Comparison of ENCODE assay signal across 8 mouse cellular contexts in the genomic region with DNA sequence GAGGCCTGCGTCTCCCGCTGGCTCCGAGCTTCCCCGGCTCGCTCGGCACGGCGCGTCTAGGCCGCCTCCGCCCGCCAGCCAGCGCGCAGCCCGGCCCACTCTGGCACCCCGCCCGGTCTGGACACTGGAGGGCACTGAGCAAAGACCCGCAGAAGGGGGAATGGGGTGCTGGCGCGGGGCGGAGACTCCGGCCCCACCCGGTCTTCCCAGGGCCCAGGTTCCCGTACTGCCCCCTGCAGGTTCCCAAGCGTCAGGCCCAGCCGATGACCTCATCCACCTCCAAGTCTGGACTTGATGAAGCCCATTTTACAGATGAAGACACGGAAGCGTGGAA. TPM values are rescaled to one million over a fixed set of nuclear protein-coding genes. Genes with fewer than 3 reads are reported as not detected.
DNase-seq lines count a peak whose midpoint lies in the region; ATAC-seq and TF ChIP-seq lines count a peak whose summit lies in the region.

No protein-coding gene starts in this region.

- no peak overlapping the region for H3K27ac ChIP-seq in bone marrow macrophage, adult 2 months (ENCODE audit: insufficient read depth, low read depth, low read length)
- peak overlapping the region; percentile 36; the same call in 1 of the 2 replicates for H3K27ac ChIP-seq in embryonic fibroblast, embryonic 13.5 days (ENCODE audit: insufficient read depth, low read length)
- H3K27ac ChIP-seq in heart, embryonic 10.5 days = peak overlapping the region; percentile 94
- H3K27ac ChIP-seq in kidney, embryonic 15.5 days = peak overlapping the region; percentile 82
- peak overlapping the region; percentile 94 for H3K27ac ChIP-seq in limb, embryonic 15.5 days

- peaks cover 16% of the 10 kb centered on the region for H3K4me1 ChIP-seq in bone marrow macrophage, adult 2 months (ENCODE audit: control insufficient read depth, insufficient read depth, low read length)
- H3K4me1 ChIP-seq in embryonic fibroblast, embryonic 13.5 days (ENCODE audit: control insufficient read depth, insufficient read depth, low read length) = peaks cover 5% of the 10 kb centered on the region; the same call in 1 of the 2 replicates
- H3K4me1 ChIP-seq in heart, embryonic 10.5 days = peaks cover 18% of the 10 kb centered on the region
- H3K4me1 ChIP-seq in kidney, embryonic 15.5 days = peaks cover 15% of the 10 kb centered on the region
- H3K4me1 ChIP-seq in limb, embryonic 15.5 days = peaks cover 20% of the 10 kb centered on the region

- DNase-seq in A20 (ENCODE audit: low read depth, low spot score) = peak; percentile 82
- peak; percentile 92 for DNase-seq in heart, embryonic 10.5 days (ENCODE audit: low spot score)
- DNase-seq in monocyte, adult 2 months (ENCODE audit: low read depth in 1 of 2, low spot score in 2 of 2) = peak; percentile 71 to 82
- peak; percentile 78 to 81 for DNase-seq in spleen, postnatal 36 days (ENCODE audit: low spot score in 2 of 2)

- no peaks in the 10 kb centered on the region for H3K36me3 ChIP-seq in heart, embryonic 10.5 days
- no peaks in the 10 kb centered on the region for H3K36me3 ChIP-seq in kidney, embryonic 15.5 days
- peaks cover 17% of the 10 kb centered on the region for H3K36me3 ChIP-seq in limb, embryonic 15.5 days

- H3K4me2 ChIP-seq in kidney, embryonic 15.5 days = peak overlapping the region; percentile 89
- peak overlapping the region; percentile 84 for H3K4me2 ChIP-seq in limb, embryonic 15.5 days

- 4% methylated on average over 28 of the region's 28 CpGs for WGBS in heart, embryonic 10.5 days
- 5% methylated on average over 28 of the region's 28 CpGs for WGBS in kidney, embryonic 15.5 days
- 4% methylated on average over 28 of the region's 28 CpGs for WGBS in limb, embryonic 15.5 days

- TF ChIP-seq CTCF in bone marrow macrophage, adult 2 months (IDR thresholded peaks at IDR 0.05; ENCODE audit: low read depth, low read length) = peak; percentile 15; the same call in 1 of the 2 replicates
- TF ChIP-seq CTCF in embryonic fibroblast, embryonic 13.5 days (IDR thresholded peaks at IDR 0.05; ENCODE audit: borderline replicate concordance, insufficient read depth, low read length) = peak; percentile 53; the same call in 1 of the 2 replicates

- peak; percentile 86 for ATAC-seq in kidney, embryonic 15.5 days (replicated peaks; ENCODE audit: low FRiP score)
- ATAC-seq in limb, embryonic 15.5 days (ENCODE audit: insufficient number of reproducible peaks, low FRiP score, low TSS enrichment, low read depth) = peak; percentile 81

- H3K4me3 ChIP-seq in bone marrow macrophage, adult 2 months (ENCODE audit: insufficient read depth, low read length) = peak overlapping the region; percentile 54
- peak overlapping the region; percentile 31 for H3K4me3 ChIP-seq in embryonic fibroblast, embryonic 13.5 days (ENCODE audit: insufficient read depth, low read length)
- peak overlapping the region; percentile 72 for H3K4me3 ChIP-seq in heart, embryonic 10.5 days
- peak overlapping the region; percentile 56 for H3K4me3 ChIP-seq in kidney, embryonic 15.5 days (replicated peaks)
- H3K4me3 ChIP-seq in limb, embryonic 15.5 days = peak overlapping the region; percentile 57

- peaks cover 11% of the 10 kb centered on the region; the same call in 1 of the 2 replicates for H3K27me3 ChIP-seq in heart, embryonic 10.5 days (ENCODE audit: insufficient read depth, poor library complexity, severe bottlenecking)
- no peaks in the 10 kb centered on the region for H3K27me3 ChIP-seq in kidney, embryonic 15.5 days
- no peaks in the 10 kb centered on the region for H3K27me3 ChIP-seq in limb, embryonic 15.5 days

- H3K9ac ChIP-seq in kidney, embryonic 15.5 days = peak overlapping the region; percentile 85
- H3K9ac ChIP-seq in limb, embryonic 15.5 days = peak overlapping the region; percentile 90

- no peak for TF ChIP-seq POLR2A in bone marrow macrophage, adult 2 months (IDR thresholded peaks at IDR 0.05; ENCODE audit: borderline replicate concordance, low read depth, low read length)
- 0 out of 2 replicates have a peak, but pooled peaks have one; percentile 72 for TF ChIP-seq POLR2A in embryonic fibroblast, embryonic 13.5 days (IDR thresholded peaks at IDR 0.05; ENCODE audit: low read depth, low read length)

- H3K9me3 ChIP-seq in heart, embryonic 10.5 days = no peaks in the 10 kb centered on the region
- no peaks in the 10 kb centered on the region for H3K9me3 ChIP-seq in kidney, embryonic 15.5 days (replicated peaks)
- no peaks in the 10 kb centered on the region for H3K9me3 ChIP-seq in limb, embryonic 15.5 days

RNA-seq across cellular contexts. Expression of gene Nlrx1, which starts 0.4 kb away (rescaled TPM):
- polyA plus RNA-seq in bone marrow macrophage, adult 2 months (2012; ENCODE audit: insufficient read depth, insufficient read length, missing spikeins) = 6.6 and 7.1 TPM in 2 replicates
- 5.9 and 6.6 TPM in 2 replicates for polyA plus RNA-seq in embryonic fibroblast, embryonic 13.5 days (2011; ENCODE audit: insufficient read length, low read depth, missing spikeins)
- 3.1 and 4.7 TPM in 2 replicates for polyA plus RNA-seq in heart, embryonic 10.5 days (2016; fragmentation: Nextera tagmentation; extraction: Ambion mirVana)
- polyA plus RNA-seq in kidney, embryonic 15.5 days (2015; fragmentation: Nextera tagmentation; extraction: Ambion mirVana) = 6.5 and 7.9 TPM in 2 replicates
- 12.5 and 12.7 TPM in 2 replicates for polyA plus RNA-seq in limb, embryonic 15.5 days (2015; fragmentation: Nextera tagmentation; extraction: Ambion mirVana)

RNA-seq across cellular contexts. Expression of gene Pdzd3, which starts 16.7 kb away (rescaled TPM):
- not detected in 2 replicates for polyA plus RNA-seq in bone marrow macrophage, adult 2 months (2012; ENCODE audit: insufficient read depth, insufficient read length, missing spikeins)
- not detected in 2 replicates for polyA plus RNA-seq in embryonic fibroblast, embryonic 13.5 days (2011; ENCODE audit: insufficient read length, low read depth, missing spikeins)
- not detected in 2 replicates for polyA plus RNA-seq in heart, embryonic 10.5 days (2016; fragmentation: Nextera tagmentation; extraction: Ambion mirVana)
- 7.8 and 8.5 TPM in 2 replicates for polyA plus RNA-seq in kidney, embryonic 15.5 days (2015; fragmentation: Nextera tagmentation; extraction: Ambion mirVana)
- polyA plus RNA-seq in limb, embryonic 15.5 days (2015; fragmentation: Nextera tagmentation; extraction: Ambion mirVana) = 0.26 TPM in 1 of 2 replicates, not detected in the other

RNA-seq across cellular contexts. Expression of gene Abcg4, which starts 20.4 kb away (rescaled TPM):
- not detected in 2 replicates for polyA plus RNA-seq in bone marrow macrophage, adult 2 months (2012; ENCODE audit: insufficient read depth, insufficient read length, missing spikeins)
- 1.0 and 1.6 TPM in 2 replicates for polyA plus RNA-seq in embryonic fibroblast, embryonic 13.5 days (2011; ENCODE audit: insufficient read length, low read depth, missing spikeins)
- 3.4 and 3.9 TPM in 2 replicates for polyA plus RNA-seq in heart, embryonic 10.5 days (2016; fragmentation: Nextera tagmentation; extraction: Ambion mirVana)
- polyA plus RNA-seq in kidney, embryonic 15.5 days (2015; fragmentation: Nextera tagmentation; extraction: Ambion mirVana) = 2.5 and 3.4 TPM in 2 replicates
- 6.2 and 6.4 TPM in 2 replicates for polyA plus RNA-seq in limb, embryonic 15.5 days (2015; fragmentation: Nextera tagmentation; extraction: Ambion mirVana)

RNA-seq across cellular contexts. Expression of gene Ccdc153, which starts 27.5 kb away (rescaled TPM):
- not detected in 2 replicates for polyA plus RNA-seq in bone marrow macrophage, adult 2 months (2012; ENCODE audit: insufficient read depth, insufficient read length, missing spikeins)
- not detected in 2 replicates for polyA plus RNA-seq in embryonic fibroblast, embryonic 13.5 days (2011; ENCODE audit: insufficient read length, low read depth, missing spikeins)
- not detected in 2 replicates for polyA plus RNA-seq in heart, embryonic 10.5 days (2016; fragmentation: Nextera tagmentation; extraction: Ambion mirVana)
- not detected in 2 replicates for polyA plus RNA-seq in kidney, embryonic 15.5 days (2015; fragmentation: Nextera tagmentation; extraction: Ambion mirVana)
- not detected in 2 replicates for polyA plus RNA-seq in limb, embryonic 15.5 days (2015; fragmentation: Nextera tagmentation; extraction: Ambion mirVana)

RNA-seq across cellular contexts. Expression of gene Cbl, which starts 34.1 kb away (rescaled TPM):
- polyA plus RNA-seq in bone marrow macrophage, adult 2 months (2012; ENCODE audit: insufficient read depth, insufficient read length, missing spikeins) = 143 and 171 TPM in 2 replicates
- polyA plus RNA-seq in embryonic fibroblast, embryonic 13.5 days (2011; ENCODE audit: insufficient read length, low read depth, missing spikeins) = 44.1 and 47.7 TPM in 2 replicates
- polyA plus RNA-seq in heart, embryonic 10.5 days (2016; fragmentation: Nextera tagmentation; extraction: Ambion mirVana) = 16.2 and 16.3 TPM in 2 replicates
- polyA plus RNA-seq in kidney, embryonic 15.5 days (2015; fragmentation: Nextera tagmentation; extraction: Ambion mirVana) = 18.6 and 22.9 TPM in 2 replicates
- polyA plus RNA-seq in limb, embryonic 15.5 days (2015; fragmentation: Nextera tagmentation; extraction: Ambion mirVana) = 14.5 and 15.6 TPM in 2 replicates
